Mouse (Mus musculus) limb, embryonic 14.5 days (tissue): ENCODE results near the gene Nol4l. TPM values are rescaled to one million over a fixed set of nuclear protein-coding genes. Genes with fewer than 3 reads are reported as not detected.

Experiments used
- ATAC-seq: fragments of 200-750 bp; cut with Nextera tagmentation; 2 replicates; pipeline ENCODE4 v1.8.0; 2017; ENCODE audit warnings: low read depth, moderate number of reproducible peaks, moderate TSS enrichment; ENCODE audit not compliant: low FRiP score
- DNase-seq: peaks from one replicate; pipeline ENCODE4 v3.0.0-alpha.2; 2015; ENCODE audit warnings: low spot score
- H3K27ac ChIP-seq: fragments of 300-500 bp; sonication (generic); replicated peaks from 2 replicates; pipeline ENCODE4 v1.5.1; 2014; ENCODE audit warnings: low read depth, mild to moderate bottlenecking, low read length, moderate library complexity, mixed read lengths
- H3K27me3 ChIP-seq: fragments of 300-500 bp; sonication (generic); 2 replicates; pipeline ENCODE4 v1.6.1; 2014; ENCODE audit warnings: low read length, mixed read lengths; ENCODE audit not compliant: control insufficient read depth, insufficient read depth
- H3K36me3 ChIP-seq: fragments of 300-500 bp; sonication (generic); 2 replicates; pipeline ENCODE4 v1.6.1; 2014; ENCODE audit warnings: mild to moderate bottlenecking, low read length, moderate library complexity, mixed read lengths; ENCODE audit not compliant: control insufficient read depth, insufficient read depth
- H3K4me1 ChIP-seq: fragments of 300-500 bp; sonication (generic); 2 replicates; pipeline ENCODE4 v1.6.1; 2014; ENCODE audit warnings: antibody characterized with exemption, low read length, mixed read lengths; ENCODE audit not compliant: control insufficient read depth, insufficient read depth
- H3K4me2 ChIP-seq: fragments of 300-500 bp; sonication (generic); replicated peaks from 2 replicates; pipeline ENCODE4 v1.6.1; 2014; ENCODE audit warnings: low read depth, mild to moderate bottlenecking, low read length, moderate library complexity; ENCODE audit not compliant: severe bottlenecking
- H3K4me3 ChIP-seq: fragments of 300-500 bp; sonication (generic); replicated peaks from 2 replicates; pipeline ENCODE4 v1.5.1; 2014; ENCODE audit warnings: low read length
- H3K9ac ChIP-seq: fragments of 300-500 bp; sonication (generic); 2 replicates; pipeline ENCODE4 v1.6.1; 2014; ENCODE audit warnings: mild to moderate bottlenecking, low read depth, low read length, moderate library complexity; ENCODE audit not compliant: severe bottlenecking
- H3K9me3 ChIP-seq: fragments of 300-500 bp; sonication (generic); 2 replicates; pipeline ENCODE4 v1.6.1; 2016; ENCODE audit warnings: low read length; ENCODE audit not compliant: control insufficient read depth
- POLR2A ChIP-seq: fragments of 200-500 bp; IDR thresholded peaks from 2 replicates; pipeline ENCODE4 v1.8.0; 2012; ENCODE audit warnings: inconsistent platforms, mild to moderate bottlenecking, moderate library complexity, borderline replicate concordance; ENCODE audit not compliant: insufficient read depth, insufficient read length; ENCODE audit errors: extremely low read depth
- WGBS: fragments of 180-500 bp; shearing (Covaris S2); extraction: QIAGEN DNeasy Blood & Tissue Kit; methylation state at CpG from one replicate; pipeline ENCODE4 v1.1.7; 2014; 5-methylcytosine and 5-hydroxymethylcytosine counted together
- polyA plus RNA-seq, 2 experiments: library from polyadenylated mRNA; depleted of rRNA in 1 of 2; stranded (reverse) in 1 of 2; unstranded in 1 of 2; fragments of >200 nt; fragmentation: Nextera tagmentation in 1 of 2; extraction: Ambion mirVana in 1 of 2; gene quantifications; 2 replicates each; pipeline versions ENCODE4 v1.2.1 to v1.2.3; 2012 to 2014

Nol4l gene
- polyA plus RNA-seq, 2 experiments: 10.1 to 19.5 TPM

GRCm38 (mm10) chr2:153436641-153437305 is 93.0 kb downstream of the Nol4l start:
- TF ChIP-seq POLR2A: no peak
- peak; percentile 36 for ATAC-seq
- Histone ChIP-seq H3K27ac (peak overlapping the region; percentile 76), H3K4me3 (peak overlapping the region; percentile 4; the same call in 1 of the 2 replicates), H3K9me3 (no peaks in the 10 kb centered on the region), H3K9ac (peak overlapping the region; percentile 2; the same call in 1 of the 2 replicates), H3K27me3 (no peaks in the 10 kb centered on the region), H3K4me1 (peaks cover 56% of the 10 kb centered on the region), H3K36me3 (peaks cover 21% of the 10 kb centered on the region), H3K4me2 (peak overlapping the region; percentile 36)
- peak; percentile 55 for DNase-seq
- WGBS: 20% methylated on average over 6 of the region's 6 CpGs

- ATAC-seq (no peak), DNase-seq (no peak)
- H3K4me3 ChIP-seq: no peak overlapping the region
- WGBS: 37% methylated on average over 9 of the region's 9 CpGs
- peaks cover 36% of the 10 kb centered on the region for H3K36me3 ChIP-seq
- H3K9me3 ChIP-seq: no peaks in the 10 kb centered on the region
- H3K27me3 ChIP-seq: no peaks in the 10 kb centered on the region
- TF ChIP-seq POLR2A: no peak
- peaks cover 40% of the 10 kb centered on the region for H3K4me1 ChIP-seq
- H3K4me2 ChIP-seq: no peak overlapping the region
- H3K9ac ChIP-seq: no peak overlapping the region
- H3K27ac ChIP-seq: no peak overlapping the region; the same call in 1 of the 2 replicates
Measured at GRCm38 (mm10) chr2:153434880-153435831, 94.6 kb downstream of the Nol4l start.

DNA sequence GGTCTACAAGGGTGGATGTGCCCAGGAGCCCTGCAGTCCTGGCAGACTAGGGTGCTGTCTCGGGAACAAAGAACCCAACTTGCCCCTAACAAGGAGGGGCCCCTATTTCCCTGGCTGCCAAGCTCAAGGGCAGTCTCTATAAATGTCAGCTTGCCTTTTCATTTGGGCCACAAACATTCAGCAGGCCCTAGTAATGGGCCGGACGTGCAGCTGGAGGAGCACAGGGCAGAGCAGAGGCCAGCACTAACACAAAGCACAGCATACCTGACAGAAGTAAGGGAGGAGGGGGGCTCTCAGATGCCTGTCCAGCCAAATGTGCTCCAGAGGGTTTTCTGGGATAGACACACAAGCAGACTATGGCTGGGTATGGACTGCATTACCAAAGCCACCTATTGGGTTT is 95.9 kb downstream of the Nol4l start:
- no peak for TF ChIP-seq POLR2A
- no peak overlapping the region for H3K9ac ChIP-seq
- H3K27ac ChIP-seq: 0 out of 2 replicates have a peak overlapping the region, but pooled peaks have one; percentile 46
- 27% methylated on average over 3 of the region's 3 CpGs for WGBS
- DNase-seq (no peak), ATAC-seq (no peak)
- H3K27me3 ChIP-seq: no peaks in the 10 kb centered on the region
- H3K36me3 ChIP-seq: peaks cover 47% of the 10 kb centered on the region
- no peak overlapping the region for H3K4me2 ChIP-seq
- peaks cover 37% of the 10 kb centered on the region for H3K4me1 ChIP-seq
- no peak overlapping the region for H3K4me3 ChIP-seq
- no peaks in the 10 kb centered on the region for H3K9me3 ChIP-seq

- peaks cover 35% of the 10 kb centered on the region for H3K4me1 ChIP-seq
- no peak overlapping the region for H3K4me2 ChIP-seq
- ATAC-seq: no peak
- H3K27me3 ChIP-seq: no peaks in the 10 kb centered on the region
- peaks cover 56% of the 10 kb centered on the region for H3K36me3 ChIP-seq
- no peak overlapping the region for H3K9ac ChIP-seq
- H3K27ac ChIP-seq: no peak overlapping the region
- 36% methylated on average over 7 of the region's 7 CpGs for WGBS
- H3K4me3 ChIP-seq: no peak overlapping the region
- no peak for TF ChIP-seq POLR2A
- DNase-seq: no peak
- H3K9me3 ChIP-seq: no peaks in the 10 kb centered on the region
Measured at GRCm38 (mm10) chr2:153432492-153432891, 97.3 kb downstream of the Nol4l start.

DNA sequence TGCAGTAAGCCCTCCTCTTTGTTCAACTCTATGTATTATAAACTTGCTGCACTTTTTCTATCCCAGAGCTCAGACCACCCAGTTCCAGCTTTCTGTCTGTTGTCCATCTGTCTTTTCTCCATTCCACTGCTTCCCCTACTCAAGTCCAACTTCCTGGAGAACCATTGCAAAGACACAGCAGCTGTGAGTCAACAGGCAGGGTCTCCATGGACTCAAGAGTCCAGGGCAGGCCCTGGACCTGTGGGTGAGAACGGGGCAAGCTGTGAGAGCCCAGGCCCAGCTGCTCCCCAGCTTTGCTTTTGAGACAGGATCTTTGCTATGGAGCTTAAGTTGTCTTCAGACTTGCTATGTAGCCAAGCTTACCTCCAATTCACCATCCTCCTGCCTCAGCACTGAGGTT is 99.2 kb downstream of the Nol4l start:
- TF ChIP-seq POLR2A: no peak
- H3K9ac ChIP-seq: no peak overlapping the region
- H3K4me1 ChIP-seq: peaks cover 17% of the 10 kb centered on the region
- no peak overlapping the region for H3K27ac ChIP-seq
- no peak for ATAC-seq
- no peak overlapping the region for H3K4me2 ChIP-seq
- H3K27me3 ChIP-seq: no peaks in the 10 kb centered on the region
- no peaks in the 10 kb centered on the region for H3K9me3 ChIP-seq
- no peak overlapping the region for H3K4me3 ChIP-seq
- no peak for DNase-seq
- 91% methylated on average over 1 of the region's 1 CpGs for WGBS
- H3K36me3 ChIP-seq: peaks cover 53% of the 10 kb centered on the region
